Mouse (Mus musculus) embryonic facial prominence, embryonic 14.5 days (tissue): Measurements from ENCODE around the gene 1700013F07Rik. TPM values are rescaled to one million over a fixed set of nuclear protein-coding genes. Genes with fewer than 3 reads are reported as not detected.
A peak's percentile ranks its signal among the peaks of the same experiment; 100 is the strongest.

ENCODE experiments used
- ATAC-seq: fragments of 200-750 bp; cut with Nextera tagmentation; 2 replicates; pipeline ENCODE4 v1.8.0; 2017; ENCODE audit warnings: low read depth, moderate number of reproducible peaks, moderate TSS enrichment
- DNase-seq: peaks from one replicate; pipeline ENCODE4 v3.0.0-alpha.2; 2015; ENCODE audit warnings: low spot score
- H3K27ac ChIP-seq: fragments of 300-500 bp; sonication (generic); replicated peaks from 2 replicates; pipeline ENCODE4 v1.5.1; 2014; ENCODE audit warnings: low read depth, mild to moderate bottlenecking, low read length, moderate library complexity
- H3K27me3 ChIP-seq: fragments of 300-500 bp; sonication (generic); replicated peaks from 2 replicates; pipeline ENCODE4 v1.6.1; 2014; ENCODE audit warnings: low read length; ENCODE audit not compliant: control insufficient read depth, insufficient read depth
- H3K36me3 ChIP-seq: fragments of 300-500 bp; sonication (generic); 2 replicates; pipeline ENCODE4 v1.6.1; 2014; ENCODE audit warnings: low read length, mixed read lengths; ENCODE audit not compliant: control insufficient read depth, insufficient read depth
- H3K4me1 ChIP-seq: fragments of 300-500 bp; sonication (generic); 2 replicates; pipeline ENCODE4 v1.6.1; 2014; ENCODE audit warnings: antibody characterized with exemption, low read length; ENCODE audit not compliant: control insufficient read depth, insufficient read depth
- H3K4me2 ChIP-seq: fragments of 300-500 bp; sonication (generic); 2 replicates; pipeline ENCODE4 v1.6.1; 2014; ENCODE audit warnings: low read depth, mild to moderate bottlenecking, low read length, moderate library complexity, mixed read lengths
- H3K4me3 ChIP-seq: fragments of 300-500 bp; sonication (generic); 2 replicates; pipeline ENCODE4 v1.5.1; 2014; ENCODE audit warnings: low read depth, mild to moderate bottlenecking, low read length
- H3K9ac ChIP-seq: fragments of 300-500 bp; sonication (generic); 2 replicates; pipeline ENCODE4 v1.6.1; 2014; ENCODE audit warnings: low read depth, mild to moderate bottlenecking, low read length, moderate library complexity, mixed read lengths
- H3K9me3 ChIP-seq: fragments of 300-500 bp; sonication (generic); 2 replicates; pipeline ENCODE4 v1.6.1; 2016; ENCODE audit warnings: low read length; ENCODE audit not compliant: control insufficient read depth
- WGBS: fragments of 180-500 bp; shearing (Covaris S2); extraction: QIAGEN DNeasy Blood & Tissue Kit; methylation state at CpG from one replicate; pipeline ENCODE4 v1.1.7; 2014; 5-methylcytosine and 5-hydroxymethylcytosine counted together
- polyA plus RNA-seq: library from polyadenylated mRNA; unstranded; fragments of >200 nt; fragmentation: Nextera tagmentation; extraction: Ambion mirVana; gene quantifications from 2 replicates; pipeline ENCODE4 v1.2.1, GENCODE M21; 2014

Gene 1700013F07Rik
- polyA plus RNA-seq, 1 experiment from 2014 or later: 1.1 TPM

DNA sequence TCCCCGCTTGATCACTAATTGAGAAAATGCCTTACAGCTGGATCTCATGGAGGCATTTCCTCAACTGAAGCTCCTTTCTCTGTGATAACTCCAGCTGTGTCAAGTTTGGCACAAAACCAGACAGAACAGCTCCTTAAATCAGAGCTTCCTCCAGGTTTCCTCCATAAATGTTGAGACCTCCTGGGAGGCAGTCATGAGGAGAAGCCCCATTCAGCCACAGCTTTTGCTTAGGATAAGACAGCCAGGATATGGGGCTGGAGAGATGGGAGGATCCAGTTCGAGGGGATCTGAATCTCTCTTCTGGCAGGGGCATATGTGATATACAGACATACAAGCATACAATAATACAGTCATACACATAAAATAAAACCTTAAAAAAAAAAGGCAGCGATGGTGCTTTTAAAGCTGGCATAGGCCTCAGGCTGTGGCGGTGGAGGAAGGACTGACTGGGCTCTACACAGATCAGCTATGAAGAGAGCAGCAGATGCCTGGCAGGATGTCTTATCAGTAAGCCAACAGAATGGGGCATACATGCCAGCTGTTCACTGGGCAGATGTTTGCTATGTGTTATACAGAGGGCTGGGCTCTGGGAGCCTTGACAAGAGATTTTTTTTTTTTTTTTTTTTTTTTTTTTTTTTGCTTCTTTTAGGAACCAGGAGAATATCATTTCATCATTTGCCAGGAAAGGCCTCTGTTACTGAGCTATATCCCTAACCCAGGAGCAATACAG is 25.0 kb upstream of the 1700013F07Rik start:
- peak; percentile 27; the same call in 1 of the 2 replicates for ATAC-seq
- Histone ChIP-seq H3K4me1 (peaks cover 4% of the 10 kb centered on the region; the same call in 1 of the 2 replicates), H3K36me3 (no peaks in the 10 kb centered on the region), H3K4me3 (no peak overlapping the region), H3K27ac (no peak overlapping the region), H3K9ac (no peak overlapping the region), H3K4me2 (no peak overlapping the region), H3K27me3 (no peaks in the 10 kb centered on the region), H3K9me3 (no peaks in the 10 kb centered on the region)
- peak; percentile 68 for DNase-seq
- WGBS: 62% methylated on average over 3 of the region's 4 CpGs

DNA sequence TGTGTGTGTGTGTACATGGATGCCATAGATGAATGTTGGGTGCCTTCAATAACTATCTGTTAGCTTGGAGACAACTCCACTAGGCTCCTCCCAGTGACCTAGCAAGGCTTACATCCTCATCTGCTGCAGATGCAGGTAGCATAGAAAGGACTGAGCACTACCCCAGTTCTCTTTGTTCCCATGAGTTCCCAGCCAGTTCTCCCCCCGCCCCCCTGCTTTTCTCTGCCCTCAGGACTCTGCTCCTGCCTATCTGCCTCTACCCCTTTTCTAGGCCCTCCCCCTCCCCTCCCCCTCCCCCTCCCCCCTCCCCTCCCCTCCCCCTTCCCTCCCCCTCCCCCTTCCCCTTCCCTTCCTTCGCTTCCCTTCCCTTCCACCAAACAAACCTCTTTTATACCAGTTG is 23.8 kb upstream of the 1700013F07Rik start:
- no peaks in the 10 kb centered on the region for H3K27me3 ChIP-seq
- H3K9ac ChIP-seq: no peak overlapping the region
- no peak for DNase-seq
- no peak overlapping the region for H3K4me3 ChIP-seq
- H3K4me2 ChIP-seq: no peak overlapping the region
- H3K4me1 ChIP-seq: peaks cover 4% of the 10 kb centered on the region; the same call in 1 of the 2 replicates
- no peak for ATAC-seq
- 54% methylated on average over 1 of the region's 2 CpGs for WGBS
- H3K27ac ChIP-seq: no peak overlapping the region
- no peaks in the 10 kb centered on the region for H3K36me3 ChIP-seq
- H3K9me3 ChIP-seq: no peaks in the 10 kb centered on the region

DNA sequence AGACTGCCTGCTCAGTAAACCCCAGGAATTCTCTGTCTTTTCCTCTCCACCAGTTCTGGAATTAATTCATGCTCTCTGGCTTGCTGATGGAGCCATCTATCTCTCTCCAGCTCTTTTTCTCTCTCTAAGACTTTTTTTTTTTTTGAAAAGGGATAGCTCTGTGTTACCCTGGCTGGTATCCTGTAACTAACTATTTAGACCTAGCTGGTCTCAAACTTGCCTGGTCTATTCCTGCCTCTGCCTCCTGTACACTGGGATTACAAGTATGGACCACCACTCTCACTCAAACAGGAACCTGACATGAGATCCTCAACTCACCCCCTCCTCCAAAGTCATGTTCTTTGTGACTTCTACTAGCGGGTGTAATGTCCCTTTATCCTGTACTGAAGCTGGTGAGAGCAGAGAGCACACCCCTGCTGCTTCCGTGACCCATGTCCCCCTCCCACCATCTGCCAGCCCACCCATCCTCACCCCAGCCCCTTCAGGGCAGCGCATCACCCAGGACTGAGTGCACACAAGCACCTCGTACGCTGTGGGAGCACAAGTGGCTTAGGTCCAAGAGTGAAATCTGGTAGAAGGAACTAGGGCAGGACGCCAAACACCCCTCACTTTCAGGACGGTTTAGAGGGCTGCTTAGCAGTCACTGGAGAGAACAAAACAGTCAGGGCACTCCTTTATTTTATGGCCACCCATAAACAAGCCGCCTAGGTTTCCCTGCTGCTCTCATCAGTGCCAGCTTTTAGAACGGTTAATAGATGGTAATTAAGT is 23.1 kb upstream of the 1700013F07Rik start:
- Histone ChIP-seq H3K27me3 (no peaks in the 10 kb centered on the region), H3K36me3 (no peaks in the 10 kb centered on the region), H3K9me3 (no peaks in the 10 kb centered on the region), H3K4me1 (peaks cover 4% of the 10 kb centered on the region; the same call in 1 of the 2 replicates), H3K27ac (no peak overlapping the region), H3K9ac (0 out of 2 replicates have a peak overlapping the region, but pooled peaks have one; percentile 25), H3K4me2 (no peak overlapping the region), H3K4me3 (no peak overlapping the region)
- no peak for ATAC-seq
- DNase-seq: peak; percentile 69
- 21% methylated on average over 9 of the region's 9 CpGs for WGBS

DNA sequence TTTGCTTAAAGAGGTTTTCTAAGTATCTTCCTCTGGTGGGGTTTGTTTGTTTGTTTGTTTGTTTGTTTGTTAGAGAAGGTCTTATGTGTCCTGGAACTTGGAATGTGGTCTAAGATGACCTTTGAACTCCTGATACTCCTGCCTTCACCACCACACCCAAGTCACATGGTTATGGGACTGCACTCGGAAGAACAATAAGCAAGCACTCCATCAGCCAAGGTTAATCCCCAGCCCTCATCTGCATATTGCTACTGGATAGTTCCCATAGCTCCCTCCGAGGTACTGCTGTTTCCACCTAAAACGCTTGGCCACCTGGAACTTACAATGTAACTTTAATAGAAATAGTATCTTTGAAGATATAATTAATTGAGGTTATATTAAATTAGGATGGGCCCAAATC is 20.5 kb upstream of the 1700013F07Rik start:
- H3K36me3 ChIP-seq: no peaks in the 10 kb centered on the region
- H3K4me1 ChIP-seq: peaks cover 4% of the 10 kb centered on the region; the same call in 1 of the 2 replicates
- no peak overlapping the region for H3K9ac ChIP-seq
- no peaks in the 10 kb centered on the region for H3K9me3 ChIP-seq
- no peaks in the 10 kb centered on the region for H3K27me3 ChIP-seq
- no peak overlapping the region for H3K4me2 ChIP-seq
- WGBS: 74% methylated on average over 3 of the region's 3 CpGs
- no peak overlapping the region for H3K27ac ChIP-seq
- DNase-seq: no peak
- no peak for ATAC-seq
- H3K4me3 ChIP-seq: no peak overlapping the region

DNA sequence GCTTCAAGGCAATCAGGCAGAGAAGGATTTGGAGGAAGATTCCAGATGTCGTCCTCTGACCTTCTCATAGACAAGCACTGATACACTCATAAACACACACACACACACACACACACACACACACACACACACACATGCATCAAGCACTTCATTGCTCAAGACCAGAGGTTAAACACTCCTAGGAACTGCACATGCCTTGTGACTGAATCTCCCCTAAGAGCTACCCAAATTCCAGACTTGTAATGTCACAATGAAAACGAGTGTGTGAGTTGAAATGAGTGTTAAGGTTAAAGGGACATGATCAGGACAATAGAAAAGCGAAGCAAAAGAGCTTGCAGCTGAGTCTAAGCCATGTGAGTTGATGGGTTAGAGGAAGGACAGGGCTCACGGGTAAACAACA is 15.7 kb upstream of the 1700013F07Rik start:
- no peak for DNase-seq
- no peaks in the 10 kb centered on the region for H3K36me3 ChIP-seq
- H3K4me2 ChIP-seq: no peak overlapping the region
- H3K4me1 ChIP-seq: no peaks in the 10 kb centered on the region
- no peak for ATAC-seq
- H3K9ac ChIP-seq: no peak overlapping the region
- H3K9me3 ChIP-seq: no peaks in the 10 kb centered on the region
- H3K27me3 ChIP-seq: no peaks in the 10 kb centered on the region
- no peak overlapping the region for H3K4me3 ChIP-seq
- no peak overlapping the region for H3K27ac ChIP-seq
- 50% methylated on average over 4 of the region's 4 CpGs for WGBS

DNA sequence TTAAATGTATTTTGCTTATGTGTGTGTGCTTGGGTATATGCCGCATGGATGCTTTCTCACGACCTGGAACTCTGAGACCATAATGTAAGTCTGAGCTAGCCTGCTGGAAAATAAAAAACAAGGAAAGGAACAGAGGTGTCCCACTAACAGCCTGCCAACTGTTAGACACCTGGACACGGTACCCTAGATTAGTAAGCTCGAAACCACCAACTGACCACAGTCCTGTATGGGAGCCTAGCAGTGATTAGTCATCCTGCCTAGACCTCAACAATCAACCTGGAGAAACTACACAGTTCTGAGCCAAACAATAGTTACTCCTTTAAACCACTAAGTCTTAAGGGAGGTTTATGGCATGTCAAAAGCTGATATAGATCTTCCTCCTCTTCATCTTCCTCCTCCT is 10.5 kb upstream of the 1700013F07Rik start:
- Histone ChIP-seq H3K27ac (no peak overlapping the region), H3K4me2 (no peak overlapping the region), H3K9ac (no peak overlapping the region), H3K27me3 (no peaks in the 10 kb centered on the region), H3K4me3 (no peak overlapping the region), H3K36me3 (no peaks in the 10 kb centered on the region), H3K4me1 (no peaks in the 10 kb centered on the region), H3K9me3 (no peaks in the 10 kb centered on the region)
- no peak for DNase-seq
- no peak for ATAC-seq
- 85% methylated on average over 4 of the region's 4 CpGs for WGBS

DNA sequence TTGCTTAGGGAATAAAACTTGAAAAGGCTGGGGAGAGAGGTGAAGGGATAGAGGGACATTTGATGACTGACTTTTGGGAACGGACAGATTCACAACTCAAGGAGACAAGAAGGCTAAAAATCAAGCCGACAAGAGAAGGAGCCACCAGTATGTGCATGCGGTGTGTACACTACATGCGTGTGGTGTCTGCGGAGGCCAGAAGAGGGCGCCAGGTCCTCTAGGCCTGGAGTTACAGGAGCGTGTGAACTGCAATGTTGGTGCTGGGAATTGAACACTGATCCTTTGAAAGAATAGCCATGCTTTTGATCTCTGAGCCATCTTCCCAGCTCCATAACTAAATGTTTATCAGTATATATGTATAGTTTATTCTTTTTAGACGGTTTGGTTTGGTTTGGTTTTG is 5.5 kb upstream of the 1700013F07Rik start:
- Histone ChIP-seq H3K27ac (no peak overlapping the region), H3K9me3 (no peaks in the 10 kb centered on the region), H3K4me1 (no peaks in the 10 kb centered on the region), H3K4me3 (no peak overlapping the region), H3K36me3 (no peaks in the 10 kb centered on the region), H3K9ac (no peak overlapping the region), H3K27me3 (no peaks in the 10 kb centered on the region), H3K4me2 (no peak overlapping the region)
- DNase-seq (no peak), ATAC-seq (no peak)
- 93% methylated on average over 8 of the region's 8 CpGs for WGBS

DNA sequence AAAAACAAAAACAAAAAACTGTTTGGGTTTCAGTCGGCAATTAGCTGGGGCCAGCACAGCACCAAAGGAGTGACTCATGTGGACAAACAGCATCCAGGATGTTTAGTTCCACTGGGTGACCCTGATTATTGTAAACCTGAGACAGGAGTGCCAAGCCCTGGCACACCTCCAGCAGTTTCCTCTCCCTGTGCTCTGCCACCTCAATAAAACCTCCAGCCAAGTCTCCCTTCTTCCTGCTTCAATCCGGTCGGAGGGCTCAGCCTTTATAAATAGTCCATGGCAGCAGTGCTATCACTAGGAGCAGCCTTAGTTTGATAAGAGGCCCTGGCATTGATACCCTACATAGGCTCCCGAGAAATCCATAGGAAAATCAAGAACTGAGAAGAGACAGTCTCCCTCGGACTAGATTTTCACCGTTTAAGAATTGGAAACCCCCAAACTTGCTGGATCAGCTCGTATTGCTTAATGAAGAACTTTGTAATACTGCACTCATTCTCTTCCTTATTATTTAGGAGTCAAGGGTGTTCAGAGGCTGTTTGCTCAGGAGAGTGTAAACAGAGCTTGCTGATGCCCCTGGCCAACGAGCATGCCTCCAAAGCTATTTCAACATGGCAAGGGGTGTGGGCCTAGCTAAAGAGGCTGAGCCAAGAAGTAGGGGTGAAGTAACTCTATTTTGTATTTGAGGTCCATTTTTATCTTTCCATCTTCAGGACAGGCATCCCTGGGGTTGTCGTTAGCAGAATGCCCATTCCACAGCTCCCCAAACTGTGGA is 650 bp upstream of the 1700013F07Rik start:
- ATAC-seq: no peak

More for the DNA sequence above, 650 bp upstream of the 1700013F07Rik start:
- Histone ChIP-seq H3K4me3 (no peak overlapping the region), H3K4me1 (peaks cover 4% of the 10 kb centered on the region; the same call in 1 of the 2 replicates), H3K9ac (no peak overlapping the region), H3K27me3 (peaks cover 26% of the 10 kb centered on the region), H3K9me3 (no peaks in the 10 kb centered on the region), H3K4me2 (no peak overlapping the region), H3K27ac (no peak overlapping the region), H3K36me3 (no peaks in the 10 kb centered on the region)
- WGBS: 74% methylated on average over 9 of the region's 9 CpGs
- peak; percentile 45 for DNase-seq
